Mouse (Mus musculus): ENCODE results near the gene Tmem242. TPM values are rescaled to one million over a fixed set of nuclear protein-coding genes. Genes with fewer than 3 reads are reported as not detected.

Gene Tmem242
- polyA plus RNA-seq, 2 experiments: 34.2 to 122 TPM

GRCm38 (mm10) chr17:5402624-5403023 lies 37.4 kb downstream of the Tmem242 start:
- no peak for TF ChIP-seq POLR2A (IDR thresholded peaks at IDR 0.05; ENCODE audit: borderline replicate concordance, extremely low read depth, insufficient read depth, insufficient read length)
- 33% methylated on average over 8 of the region's 8 CpGs for WGBS
- no peak overlapping the region for H3K9ac ChIP-seq (ENCODE audit: low read depth, low read length, severe bottlenecking)
- no peaks in the 10 kb centered on the region for H3K9me3 ChIP-seq (ENCODE audit: control insufficient read depth, low read length)
- H3K4me1 ChIP-seq (ENCODE audit: control insufficient read depth, insufficient read depth, low read length): peaks cover 13% of the 10 kb centered on the region; the same call in 1 of the 2 replicates
- ATAC-seq (ENCODE audit: low FRiP score, low read depth): no peak
- H3K27me3 ChIP-seq (ENCODE audit: control insufficient read depth, insufficient read depth, low read length): 0 out of 2 replicates have a peak, but pooled peaks cover 6% of the 10 kb centered on the region
- no peak overlapping the region for H3K27ac ChIP-seq (replicated peaks; ENCODE audit: low read depth, low read length)
- peak; percentile 47 for DNase-seq (ENCODE audit: low spot score)
- H3K36me3 ChIP-seq (ENCODE audit: control insufficient read depth, insufficient read depth, low read length): no peaks in the 10 kb centered on the region
- H3K4me3 ChIP-seq (replicated peaks; ENCODE audit: low read length): no peak overlapping the region
- peak overlapping the region; percentile 18; the same call in 1 of the 2 replicates for H3K4me2 ChIP-seq (replicated peaks; ENCODE audit: low read depth, low read length, severe bottlenecking)

DNA sequence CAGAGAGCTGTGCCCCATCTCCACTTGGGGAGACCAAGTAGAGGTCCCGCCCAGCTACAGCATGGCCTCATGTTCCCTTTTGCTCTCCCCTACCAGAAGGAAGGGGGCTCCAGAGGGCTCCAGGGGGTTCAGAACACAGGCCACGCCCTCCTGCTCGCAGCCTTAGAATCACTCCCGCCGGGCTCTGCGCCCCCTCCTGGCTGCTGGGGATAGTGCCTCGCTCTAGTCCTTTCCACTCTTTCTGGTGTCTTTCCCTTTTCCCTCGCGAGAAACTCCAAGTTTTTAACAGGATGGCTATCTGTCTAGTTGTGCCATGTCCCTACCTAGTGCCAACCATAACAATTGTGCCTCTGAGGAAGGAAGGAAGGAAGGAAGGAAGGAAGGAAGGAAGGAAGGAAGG lies 38.0 kb downstream of the Tmem242 start:
- Histone ChIP-seq H3K4me1 (ENCODE audit: control insufficient read depth, insufficient read depth, low read length) (peaks cover 13% of the 10 kb centered on the region; the same call in 1 of the 2 replicates), H3K36me3 (ENCODE audit: control insufficient read depth, insufficient read depth, low read length) (no peaks in the 10 kb centered on the region), H3K27ac (replicated peaks; ENCODE audit: low read depth, low read length) (no peak overlapping the region), H3K9me3 (ENCODE audit: control insufficient read depth, low read length) (no peaks in the 10 kb centered on the region), H3K27me3 (ENCODE audit: control insufficient read depth, insufficient read depth, low read length) (0 out of 2 replicates have a peak, but pooled peaks cover 6% of the 10 kb centered on the region), H3K4me3 (replicated peaks; ENCODE audit: low read length) (no peak overlapping the region), H3K9ac (ENCODE audit: low read depth, low read length, severe bottlenecking) (no peak overlapping the region), H3K4me2 (replicated peaks; ENCODE audit: low read depth, low read length, severe bottlenecking) (0 out of 2 replicates have a peak overlapping the region, but pooled peaks have one; percentile 18)
- ATAC-seq (ENCODE audit: low FRiP score, low read depth) (peak; percentile 58; the same call in 1 of the 2 replicates), DNase-seq (ENCODE audit: low spot score) (peak; percentile 57)
- WGBS: 10% methylated on average over 9 of the region's 9 CpGs
- no peak for TF ChIP-seq POLR2A (IDR thresholded peaks at IDR 0.05; ENCODE audit: borderline replicate concordance, extremely low read depth, insufficient read depth, insufficient read length)

DNA sequence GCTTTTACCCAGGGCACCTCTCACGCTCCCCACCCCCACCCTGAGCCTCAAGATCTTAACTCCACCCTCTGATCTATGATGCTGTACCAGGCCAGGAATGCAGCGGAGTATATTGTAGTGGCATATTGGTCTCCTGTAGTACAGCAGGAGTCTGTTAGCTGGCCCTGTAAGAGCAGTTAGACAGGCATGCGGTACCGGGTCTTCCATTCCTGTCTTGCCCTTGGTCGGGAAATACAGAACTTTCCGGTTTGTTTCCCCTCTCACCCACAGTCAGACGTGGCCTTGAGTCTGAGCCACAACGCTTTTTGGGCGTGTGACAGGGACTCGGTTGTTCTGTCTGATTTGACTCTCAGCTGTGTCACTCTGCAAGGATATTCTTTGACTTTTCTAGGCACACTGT lies 38.8 kb downstream of the Tmem242 start:
- no peaks in the 10 kb centered on the region for H3K36me3 ChIP-seq (ENCODE audit: control insufficient read depth, insufficient read depth, low read length)
- 88% methylated on average over 10 of the region's 10 CpGs for WGBS
- TF ChIP-seq POLR2A (IDR thresholded peaks at IDR 0.05; ENCODE audit: borderline replicate concordance, extremely low read depth, insufficient read depth, insufficient read length): no peak
- no peak overlapping the region for H3K4me3 ChIP-seq (replicated peaks; ENCODE audit: low read length)
- no peak overlapping the region for H3K4me2 ChIP-seq (replicated peaks; ENCODE audit: low read depth, low read length, severe bottlenecking)
- no peak overlapping the region for H3K9ac ChIP-seq (ENCODE audit: low read depth, low read length, severe bottlenecking)
- H3K9me3 ChIP-seq (ENCODE audit: control insufficient read depth, low read length): no peaks in the 10 kb centered on the region
- ATAC-seq (ENCODE audit: low FRiP score, low read depth) (no peak), DNase-seq (ENCODE audit: low spot score) (no peak)
- no peak overlapping the region for H3K27ac ChIP-seq (replicated peaks; ENCODE audit: low read depth, low read length)
- 0 out of 2 replicates have a peak, but pooled peaks cover 6% of the 10 kb centered on the region for H3K27me3 ChIP-seq (ENCODE audit: control insufficient read depth, insufficient read depth, low read length)
- H3K4me1 ChIP-seq (ENCODE audit: control insufficient read depth, insufficient read depth, low read length): peaks cover 13% of the 10 kb centered on the region; the same call in 1 of the 2 replicates

- 0 out of 2 replicates have a peak, but pooled peaks cover 5% of the 10 kb centered on the region for H3K27me3 ChIP-seq (ENCODE audit: control insufficient read depth, insufficient read depth, low read length)
- H3K9ac ChIP-seq (ENCODE audit: low read depth, low read length, severe bottlenecking): no peak overlapping the region
- DNase-seq (ENCODE audit: low spot score): no peak
- ATAC-seq (ENCODE audit: low FRiP score, low read depth): no peak
- no peak overlapping the region for H3K4me2 ChIP-seq (replicated peaks; ENCODE audit: low read depth, low read length, severe bottlenecking)
- no peak overlapping the region for H3K4me3 ChIP-seq (replicated peaks; ENCODE audit: low read length)
- 54% methylated on average over 14 of the region's 14 CpGs for WGBS
- no peaks in the 10 kb centered on the region for H3K9me3 ChIP-seq (ENCODE audit: control insufficient read depth, low read length)
- no peaks in the 10 kb centered on the region for H3K36me3 ChIP-seq (ENCODE audit: control insufficient read depth, insufficient read depth, low read length)
- TF ChIP-seq POLR2A (IDR thresholded peaks at IDR 0.05; ENCODE audit: borderline replicate concordance, extremely low read depth, insufficient read depth, insufficient read length): no peak
- H3K27ac ChIP-seq (replicated peaks; ENCODE audit: low read depth, low read length): no peak overlapping the region
- peaks cover 13% of the 10 kb centered on the region; the same call in 1 of the 2 replicates for H3K4me1 ChIP-seq (ENCODE audit: control insufficient read depth, insufficient read depth, low read length)
Measured at GRCm38 (mm10) chr17:5400435-5401090, 39.5 kb downstream of the Tmem242 start.

DNA sequence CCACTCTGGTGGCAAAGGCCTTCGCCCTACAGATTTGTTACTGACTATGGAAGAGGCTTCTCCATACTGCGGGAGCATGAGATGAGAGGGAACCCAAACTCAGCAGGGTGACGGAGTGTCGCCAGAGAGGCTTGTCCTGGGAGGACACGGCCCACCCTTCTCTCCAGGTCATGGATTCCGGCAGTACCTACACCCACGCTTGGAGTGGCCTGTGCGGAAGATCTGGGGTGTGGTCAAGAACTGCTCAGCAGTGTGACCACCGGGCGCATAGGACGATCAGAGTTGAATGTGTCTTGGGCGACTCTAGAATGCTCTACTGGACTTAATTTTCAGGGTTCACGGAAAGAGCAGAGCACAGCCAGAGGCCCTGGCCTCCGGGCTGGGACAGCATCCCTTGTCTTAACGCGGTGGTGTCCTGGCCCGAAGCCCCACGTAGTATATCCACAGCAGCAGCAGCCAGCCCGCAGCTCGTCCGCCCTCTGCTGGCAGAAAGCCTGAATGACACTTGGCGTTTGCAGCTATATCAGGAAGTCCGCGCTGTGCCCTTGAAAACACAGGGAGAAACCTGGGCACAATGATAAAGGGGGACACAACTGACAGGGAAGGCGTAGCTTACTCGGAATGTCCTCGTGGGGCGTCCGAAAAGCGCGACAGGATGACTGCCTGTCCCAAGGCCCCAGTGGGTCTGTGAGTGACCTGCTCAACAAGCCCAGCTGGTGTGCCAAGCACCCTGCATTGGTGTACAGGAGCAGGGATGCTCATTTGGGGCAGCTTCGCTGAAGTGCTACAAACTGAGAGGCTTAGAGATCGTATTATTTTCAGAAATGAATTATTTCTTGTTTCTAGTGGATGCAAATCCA lies 42.7 kb downstream of the Tmem242 start:
- no peak overlapping the region for H3K4me2 ChIP-seq (replicated peaks; ENCODE audit: low read depth, low read length, severe bottlenecking)
- no peak overlapping the region for H3K4me3 ChIP-seq (replicated peaks; ENCODE audit: low read length)
- H3K27ac ChIP-seq (replicated peaks; ENCODE audit: low read depth, low read length): no peak overlapping the region
- no peaks in the 10 kb centered on the region for H3K9me3 ChIP-seq (ENCODE audit: control insufficient read depth, low read length)
- DNase-seq (ENCODE audit: low spot score) (peak; percentile 84), ATAC-seq (ENCODE audit: low FRiP score, low read depth) (peak; percentile 81)
- no peaks in the 10 kb centered on the region for H3K4me1 ChIP-seq (ENCODE audit: control insufficient read depth, insufficient read depth, low read length)
- no peaks in the 10 kb centered on the region for H3K36me3 ChIP-seq (ENCODE audit: control insufficient read depth, insufficient read depth, low read length)
- 31% methylated on average over 33 of the region's 33 CpGs for WGBS
- no peak overlapping the region for H3K9ac ChIP-seq (ENCODE audit: low read depth, low read length, severe bottlenecking)
- no peak for TF ChIP-seq POLR2A (IDR thresholded peaks at IDR 0.05; ENCODE audit: borderline replicate concordance, extremely low read depth, insufficient read depth, insufficient read length)
- H3K27me3 ChIP-seq (ENCODE audit: control insufficient read depth, insufficient read depth, low read length): no peaks in the 10 kb centered on the region

Measured in limb, embryonic 14.5 days (tissue).